In the genomic region with DNA sequence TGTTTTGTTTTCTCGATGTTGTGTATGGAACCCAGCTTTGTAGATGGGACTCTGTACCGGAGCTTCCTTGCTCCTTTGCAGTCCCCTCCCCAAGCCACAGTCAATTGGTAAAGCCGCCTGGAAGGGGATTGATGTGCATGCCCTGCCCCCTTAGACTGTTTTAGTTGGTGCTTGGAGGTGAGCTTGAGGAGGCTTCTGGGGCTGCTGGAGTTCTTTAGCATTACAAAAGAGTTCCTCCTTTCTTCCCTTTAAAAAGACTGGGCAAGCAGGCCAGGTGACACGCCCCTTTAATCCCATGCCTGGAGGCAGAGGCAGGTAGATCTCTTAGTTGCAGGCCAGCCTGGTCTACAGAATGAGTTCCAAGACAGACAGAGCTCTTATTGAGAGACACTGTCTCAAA, we compare ENCODE assay signal across 21 mouse cellular contexts.
"Had no signal": no experiment of that assay in that cellular context is flagged by ENCODE, and none has a peak within 500 bp of the region (broad histone marks: within the 10 kb centered on the region; RNA-seq: fewer than 3 reads in every experiment).

No protein-coding gene starts in this region.

- H3K27me3 ChIP-seq: limb, embryonic 13.5 days; liver, embryonic 12.5 days; liver, embryonic 15.5 days; lung, embryonic 15.5 days; megakaryocyte, embryonic 14.5 days; neural tube, embryonic 12.5 days had no signal

- DNase-seq: kidney, adult 9 months; kidney, postnatal 25 days; layer of hippocampus, adult 9-11 months; liver; lung, adult 18-20 months; lung, postnatal 10 days; lung, postnatal 36 days; midbrain, embryonic 14.5 days; retina, postnatal 1 day; thymus, adult 18-20 months; thymus, postnatal 36 days had no signal

- H3K4me3 ChIP-seq: layer of hippocampus, adult 2 months; limb, embryonic 10.5 days; limb, embryonic 13.5 days; liver, embryonic 12.5 days; liver, embryonic 15.5 days; lung, embryonic 15.5 days; megakaryocyte, embryonic 14.5 days; midbrain, embryonic 10.5 days; neural tube, embryonic 12.5 days had no signal

- H3K9me3 ChIP-seq: limb, embryonic 10.5 days; limb, embryonic 13.5 days; liver, embryonic 12.5 days; liver, embryonic 15.5 days; lung, embryonic 15.5 days; megakaryocyte, embryonic 14.5 days; midbrain, embryonic 10.5 days; neural tube, embryonic 12.5 days had no signal

- H3K27ac ChIP-seq: kidney, postnatal 0 days; layer of hippocampus, adult 2 months; limb, embryonic 10.5 days; limb, embryonic 13.5 days; liver, embryonic 12.5 days; liver, embryonic 15.5 days; lung, embryonic 15.5 days; midbrain, embryonic 10.5 days; neural tube, embryonic 12.5 days had no signal

- H3K4me2 ChIP-seq: limb, embryonic 13.5 days; liver, embryonic 12.5 days; liver, embryonic 15.5 days; lung, embryonic 15.5 days; neural tube, embryonic 12.5 days had no signal

- ATAC-seq: liver, embryonic 12.5 days had no signal

- H3K9ac ChIP-seq: limb, embryonic 13.5 days; liver, embryonic 12.5 days; liver, embryonic 15.5 days; lung, embryonic 15.5 days; neural tube, embryonic 12.5 days had no signal
